Mouse (Mus musculus): ENCODE data around the gene Nxf1.

The Nxf1 gene

DNA sequence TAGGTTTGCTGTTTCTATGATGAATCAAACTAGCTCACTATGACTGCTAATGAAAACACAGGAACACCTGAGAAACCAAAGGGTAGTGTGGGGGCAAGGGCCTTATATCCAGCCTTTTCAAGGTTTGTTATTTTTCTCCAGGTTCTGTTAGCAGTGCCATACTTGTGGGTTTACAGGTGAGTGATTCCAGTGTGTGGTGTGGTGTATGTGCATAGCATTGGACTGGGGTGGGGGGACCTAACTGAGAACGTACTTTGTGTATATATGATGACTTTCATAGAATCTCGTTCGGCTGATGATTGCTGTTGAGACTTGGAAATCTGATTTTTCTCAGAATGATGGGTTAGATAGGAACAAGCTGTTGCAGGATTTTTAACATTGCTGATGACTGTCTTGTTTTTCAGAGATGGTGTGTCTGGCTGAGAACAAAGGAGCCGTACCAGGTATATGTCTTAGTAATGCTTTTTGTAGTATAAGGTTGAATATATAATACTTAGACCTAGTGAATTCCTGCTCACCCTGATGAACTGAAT lies 31.7 kb upstream of the Nxf1 start:
- WGBS: 52% methylated on average over 4 of the region's 4 CpGs

DNA sequence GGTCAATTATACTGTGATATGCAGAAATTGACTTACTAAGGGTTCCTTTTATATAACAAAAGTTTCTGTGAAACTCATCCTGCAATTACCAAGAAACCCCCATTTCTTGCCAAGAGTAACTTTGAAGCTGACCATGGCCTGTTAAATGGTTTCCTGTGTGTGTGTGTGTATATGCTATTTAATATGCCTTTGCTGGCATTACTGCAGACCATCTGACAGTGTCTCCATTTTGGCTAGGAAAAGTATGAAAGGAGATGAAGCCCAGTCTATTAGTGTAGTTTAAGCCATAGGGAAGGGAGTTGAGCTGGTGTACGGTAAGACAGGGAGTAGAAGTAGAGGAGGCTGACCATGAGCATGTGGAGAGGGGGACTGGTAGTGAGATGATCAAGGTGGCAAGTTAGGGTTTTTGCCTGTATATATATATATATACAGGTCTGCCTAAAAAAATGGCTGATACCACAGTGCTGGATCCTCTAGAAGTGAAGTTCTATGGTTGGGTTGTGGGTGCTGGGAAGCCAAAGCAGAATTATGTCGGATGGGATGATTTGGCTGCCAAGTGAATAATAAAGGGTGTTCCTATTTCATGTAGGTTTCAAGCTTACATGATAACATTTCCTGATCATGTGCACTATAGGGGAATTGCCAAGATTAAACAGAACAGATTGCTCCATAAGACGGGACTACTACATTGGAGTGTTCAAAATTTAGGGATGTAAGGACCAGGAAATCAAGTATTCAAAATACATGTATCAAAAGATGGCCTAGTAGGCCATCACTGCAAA lies 30.1 kb upstream of the Nxf1 start:
- WGBS: 37% methylated on average over 3 of the region's 3 CpGs

DNA sequence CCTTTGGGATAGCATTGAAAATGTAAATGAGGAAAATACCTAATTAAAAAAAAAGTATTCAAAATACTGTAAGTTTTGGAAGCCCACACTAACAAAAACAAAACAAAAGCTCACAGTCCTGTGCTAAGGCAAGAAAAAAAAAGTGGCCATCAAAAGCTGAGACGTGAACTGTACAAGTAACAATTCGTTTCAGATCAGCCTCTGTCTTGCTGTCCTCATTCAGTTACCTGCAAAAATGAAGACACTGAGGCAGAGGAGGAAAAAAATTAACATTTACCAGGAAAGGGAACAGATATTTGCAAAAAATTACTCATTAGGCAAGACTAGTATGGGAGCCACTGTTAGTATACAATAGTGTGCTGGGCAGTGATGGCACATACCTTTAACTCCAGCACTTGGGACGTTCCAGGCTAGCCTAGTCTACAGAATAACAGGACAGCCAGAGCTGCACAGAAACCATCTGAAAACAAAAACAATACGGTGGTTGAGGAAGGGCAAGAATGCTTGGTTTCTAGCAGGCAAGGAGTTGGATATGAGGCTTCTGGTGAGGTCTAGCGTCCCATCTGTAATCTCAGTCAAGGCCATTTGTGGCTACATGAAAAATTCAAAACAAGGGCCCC lies 29.3 kb upstream of the Nxf1 start:
- 42% methylated on average over 5 of the region's 5 CpGs for WGBS

DNA sequence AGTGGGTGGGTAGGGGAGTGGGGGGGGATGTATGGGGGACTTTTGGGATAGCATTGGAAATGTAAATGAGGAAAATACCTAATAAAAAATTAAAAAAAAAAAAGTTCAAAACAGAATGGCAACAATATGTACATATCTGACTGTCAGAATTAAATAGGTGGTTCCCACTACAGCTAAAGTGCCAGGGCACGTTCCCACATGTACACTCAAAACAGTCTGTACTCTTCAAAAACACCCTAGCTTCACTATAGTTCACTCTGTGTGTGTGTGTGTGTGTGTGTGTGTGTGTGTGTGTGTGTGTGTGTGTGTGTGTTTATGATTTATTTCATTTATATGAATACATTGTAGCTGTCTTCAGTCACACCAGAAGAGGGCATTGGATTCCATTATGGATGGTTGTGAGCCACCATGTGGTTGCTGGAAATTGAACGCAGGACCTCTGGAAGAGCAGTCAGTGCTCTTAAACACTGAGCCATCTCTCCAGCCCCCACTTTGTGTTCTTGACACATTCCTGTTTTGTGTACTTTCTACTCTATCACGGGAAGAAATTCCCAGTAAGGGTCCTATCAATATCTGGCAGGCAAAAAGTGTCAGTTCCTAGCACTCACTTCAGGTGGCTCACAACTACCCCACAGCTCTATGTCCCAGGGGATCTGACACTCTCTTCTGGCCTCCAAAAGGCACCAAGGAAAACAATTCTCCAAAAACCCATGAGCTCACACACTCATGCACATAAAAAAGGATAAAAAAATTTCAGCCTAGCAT lies 28.4 kb upstream of the Nxf1 start:
- WGBS: 60% methylated on average over 3 of the region's 3 CpGs

DNA sequence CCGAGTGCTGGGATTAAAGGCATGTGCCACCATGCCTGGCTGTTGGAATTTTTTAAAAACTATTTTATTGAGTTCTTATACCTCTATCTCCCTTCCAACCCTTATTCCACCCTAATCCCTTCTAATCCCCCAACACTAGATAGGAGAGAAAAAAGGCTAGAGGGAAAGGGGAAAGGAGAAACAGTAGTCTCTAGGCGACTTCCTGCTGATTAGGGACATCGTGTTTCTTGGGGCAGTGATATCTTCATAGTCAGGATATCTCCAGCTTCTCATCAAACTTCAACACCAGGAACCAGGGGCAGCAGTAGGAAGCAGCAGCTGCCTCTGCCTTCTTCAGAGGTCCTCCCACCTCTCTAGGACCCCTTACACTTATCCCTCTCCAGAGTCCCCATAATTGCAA lies 22.5 kb upstream of the Nxf1 start:
- WGBS: 73% methylated on average over 3 of the region's 3 CpGs

DNA sequence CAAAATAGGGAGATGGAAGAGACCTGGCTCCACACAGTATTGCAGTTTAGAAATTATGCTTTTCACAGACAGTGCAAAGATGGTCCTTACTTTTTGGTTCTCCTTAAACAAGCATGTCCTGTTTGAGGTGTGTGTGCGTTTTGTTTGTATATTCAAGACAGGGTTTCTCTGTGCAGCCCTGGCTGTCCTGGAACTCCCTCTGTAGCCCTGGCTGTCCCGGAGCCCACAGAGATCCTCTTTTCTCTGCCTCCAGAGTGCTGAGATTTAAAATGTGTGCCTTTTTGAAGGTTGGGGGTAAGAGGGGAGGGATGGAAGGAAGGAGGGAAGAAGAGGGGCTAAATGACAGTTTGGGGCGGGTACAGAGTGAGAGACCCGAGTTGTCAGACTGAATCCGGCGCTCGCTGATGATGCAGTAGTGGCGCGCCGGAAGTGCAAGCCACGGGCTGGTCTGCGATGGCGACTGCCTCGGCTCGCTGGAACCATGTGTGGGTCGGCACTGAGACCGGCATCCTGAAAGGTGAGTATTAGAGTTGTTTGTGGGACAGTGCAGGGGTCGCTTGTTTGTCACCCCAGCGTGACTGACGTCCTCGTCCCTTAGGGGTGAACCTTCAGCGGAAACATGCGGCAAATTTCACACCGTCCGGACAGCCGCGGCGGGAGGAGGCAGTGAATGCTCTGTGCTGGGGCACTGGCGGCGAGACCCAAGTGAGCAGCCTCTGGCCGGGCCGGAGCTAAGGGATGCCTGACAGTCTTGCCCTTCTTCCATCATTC lies 21.3 kb upstream of the Nxf1 start, which contains the start of gene Wdr74:
Wdr74 (plus strand) TSS at position 439 of the 771 bp plus-strand sequence.
- 1% methylated on average over 32 of the region's 32 CpGs for WGBS

DNA sequence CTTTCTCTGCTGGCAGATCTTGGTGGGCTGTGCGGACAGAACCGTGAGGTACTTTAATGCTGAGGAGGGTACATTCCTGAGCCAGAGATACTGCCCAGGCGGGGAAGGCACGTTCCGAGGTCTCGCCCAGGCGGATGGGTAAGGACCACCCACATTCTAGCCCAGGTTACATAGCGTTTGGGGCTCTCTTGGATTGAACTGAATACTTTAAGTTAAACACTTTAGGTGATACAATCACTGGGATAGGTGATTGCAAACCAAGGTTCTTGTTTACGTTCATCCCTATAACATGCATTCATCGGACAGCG lies 20.8 kb upstream of the Nxf1 start:
- 2% methylated on average over 11 of the region's 11 CpGs for WGBS

DNA sequence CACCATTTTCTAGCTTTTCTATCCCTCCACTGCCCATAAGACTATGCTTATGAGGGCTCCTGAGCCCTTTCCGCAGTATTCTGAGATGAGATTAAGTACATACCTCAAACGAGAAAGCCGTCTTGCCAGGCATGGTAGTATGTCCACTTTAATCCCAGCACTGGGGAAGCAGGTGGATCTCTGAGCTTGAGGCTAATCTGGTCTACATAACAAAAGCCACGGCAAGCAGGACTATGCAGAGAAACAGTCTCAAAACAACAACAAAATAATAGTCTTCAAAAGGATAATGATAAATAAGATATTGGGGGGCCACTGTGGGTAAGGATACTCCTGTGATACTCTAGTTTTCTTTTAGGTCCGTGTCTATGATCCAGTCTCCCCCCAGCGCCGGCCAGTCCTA lies 18.0 kb upstream of the Nxf1 start:
- WGBS: 92% methylated on average over 7 of the region's 7 CpGs

DNA sequence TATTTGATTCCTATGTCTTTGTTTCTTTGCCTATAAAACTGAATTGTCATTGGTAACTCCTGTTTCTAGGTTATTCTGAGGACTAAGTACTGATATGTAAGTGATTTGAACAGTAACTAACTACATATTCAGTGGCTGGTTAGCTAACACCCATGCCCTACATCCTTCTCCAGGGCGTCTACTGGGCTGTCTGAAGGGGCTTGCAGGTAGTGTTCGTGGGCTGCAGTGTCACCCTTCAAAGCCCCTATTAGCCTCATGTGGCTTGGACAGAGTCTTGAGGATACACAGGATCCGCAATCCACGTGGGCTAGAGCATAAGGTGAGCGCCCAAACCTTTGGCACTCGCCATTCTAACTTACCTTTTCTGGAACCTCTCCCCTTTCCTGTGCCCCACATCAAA lies 17.2 kb upstream of the Nxf1 start:
- WGBS: 91% methylated on average over 6 of the region's 6 CpGs

DNA sequence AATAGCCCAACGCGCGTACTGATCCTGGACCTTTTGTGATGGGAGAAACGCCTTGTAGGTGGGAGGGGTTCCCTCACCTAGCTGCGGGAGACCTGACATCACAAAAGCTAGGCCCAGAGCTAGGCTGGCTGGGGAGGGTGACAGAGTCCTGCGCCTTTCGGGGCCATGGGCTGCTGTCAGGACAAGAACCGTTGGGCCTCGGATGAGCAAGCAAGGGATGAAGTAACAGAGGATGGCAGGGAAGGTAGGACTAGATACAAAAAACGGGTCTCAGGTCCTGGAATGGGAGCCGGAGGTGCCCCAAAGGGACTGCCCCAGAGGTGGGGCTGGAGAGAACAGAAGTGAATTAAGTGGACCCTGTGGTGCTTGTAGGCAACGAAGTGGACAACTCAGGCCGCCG lies 16.3 kb upstream of the Nxf1 start, which contains the start of gene 1700092M07Rik:
1700092M07Rik (plus strand) TSS at position 116 of the 400 bp plus-strand sequence.
- 64% methylated on average over 14 of the region's 14 CpGs for WGBS

DNA sequence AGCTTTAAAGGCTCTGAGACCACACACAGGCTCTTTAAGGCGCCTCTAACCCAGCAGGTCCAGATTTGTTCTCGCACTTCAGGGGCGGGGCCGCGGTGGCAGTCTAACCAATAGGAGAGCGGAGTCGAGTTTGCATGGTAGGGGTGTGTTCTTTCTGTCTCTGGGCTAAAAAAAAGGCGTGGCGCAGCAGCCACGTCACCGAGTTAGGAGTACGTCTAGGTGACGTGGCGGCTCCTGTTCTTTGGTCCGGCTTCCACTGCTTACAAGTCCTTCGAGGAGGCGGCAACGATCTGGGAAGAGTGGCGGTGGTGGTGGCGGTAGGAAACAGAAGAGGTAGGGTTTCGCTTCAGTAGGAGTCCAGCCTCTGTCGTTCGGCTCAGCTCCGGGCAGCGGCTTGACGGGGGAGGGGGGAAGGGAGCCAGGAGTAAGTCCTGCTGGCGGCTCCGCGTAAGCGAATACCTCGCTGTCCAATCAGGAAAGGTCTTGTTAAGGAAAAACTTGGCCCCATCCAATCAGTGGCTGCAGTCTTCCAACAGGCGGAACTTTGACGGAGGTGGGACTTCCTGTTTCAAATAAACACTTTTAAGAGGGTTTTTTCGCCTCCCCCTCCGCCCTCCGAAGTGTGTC lies 15.5 kb upstream of the Nxf1 start, which contains the start of gene Stx5a:
Stx5a (plus strand) TSS at position 171 of the 627 bp plus-strand sequence.
- under 1% methylated on average over 36 of the region's 36 CpGs for WGBS

DNA sequence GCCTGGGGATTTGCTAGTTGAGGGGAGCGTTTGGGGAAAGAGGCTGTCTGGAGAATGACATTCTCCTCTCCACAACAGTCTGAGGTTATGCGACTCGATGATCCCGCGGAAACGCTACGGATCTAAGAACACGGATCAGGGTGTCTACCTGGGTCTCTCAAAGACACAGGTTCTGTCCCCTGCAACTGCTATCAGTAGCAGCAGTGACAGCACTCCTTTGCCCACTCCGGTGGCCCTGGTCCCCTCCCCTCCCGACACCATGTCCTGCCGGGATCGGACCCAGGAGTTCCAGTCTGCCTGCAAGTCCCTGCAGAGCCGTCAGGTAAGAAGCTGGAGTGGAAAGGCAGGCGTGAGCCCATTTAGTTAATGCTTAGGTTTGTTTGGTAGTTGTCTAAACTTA lies 14.7 kb upstream of the Nxf1 start:
- 14% methylated on average over 14 of the region's 14 CpGs for WGBS

DNA sequence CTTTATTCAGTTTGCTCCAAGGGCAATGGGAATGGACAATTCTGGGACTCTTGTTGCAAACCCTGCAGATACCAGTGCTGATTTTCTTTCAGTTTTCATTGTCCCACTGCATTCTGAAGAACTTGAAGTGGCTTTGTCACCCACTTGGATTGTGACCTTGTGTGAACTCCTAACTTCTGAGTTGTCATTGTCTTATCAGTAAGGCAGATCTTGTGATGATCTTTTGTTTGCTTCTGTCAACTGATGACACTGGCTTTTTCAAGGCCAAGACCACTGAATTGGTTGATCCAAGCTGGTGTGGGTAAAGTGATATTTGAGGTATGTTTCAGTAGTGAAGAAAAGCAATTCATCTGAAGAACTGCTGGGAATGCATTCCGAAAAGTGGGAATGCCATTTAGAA lies 11.5 kb upstream of the Nxf1 start:
- WGBS: 97% methylated on average over 1 of the region's 1 CpGs

DNA sequence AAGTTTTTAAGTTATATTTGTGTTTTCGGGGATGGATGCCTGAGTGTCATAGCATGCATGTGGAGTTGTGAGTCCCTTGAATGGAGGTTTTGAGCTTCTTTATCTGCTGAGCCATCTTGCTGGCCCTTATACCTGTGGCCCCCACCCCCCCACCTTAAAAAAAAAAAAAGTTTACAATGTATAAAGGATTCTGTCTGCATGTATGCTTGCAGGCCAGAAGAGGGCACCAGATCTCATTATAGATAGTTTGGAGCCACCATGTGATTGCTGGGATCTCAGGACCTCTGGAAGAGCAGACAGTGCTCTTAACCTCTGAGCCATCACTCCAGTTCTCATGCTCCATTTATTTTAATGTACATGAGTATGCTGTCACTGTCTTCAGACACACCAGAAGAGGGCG lies 9.5 kb upstream of the Nxf1 start:
- 66% methylated on average over 2 of the region's 2 CpGs for WGBS

DNA sequence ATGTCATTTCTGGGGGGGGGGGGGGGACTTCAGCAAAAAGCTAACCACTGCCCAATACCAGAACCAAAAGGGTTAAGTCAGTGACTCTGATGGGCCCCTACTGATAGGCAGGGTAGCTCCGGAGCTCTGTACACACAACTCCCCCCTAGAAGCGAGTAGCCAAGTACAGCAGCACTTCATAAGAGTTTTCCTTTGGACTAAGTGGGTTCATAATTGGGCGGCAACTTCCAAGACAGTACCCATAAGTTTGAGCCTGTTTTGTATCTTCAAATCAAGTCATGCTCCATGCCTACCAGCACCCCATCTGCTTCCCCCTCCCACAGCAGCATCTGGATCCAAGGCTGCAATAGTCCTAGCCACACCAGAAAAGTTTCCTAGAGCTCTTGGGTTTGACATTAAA lies 1.2 kb upstream of the Nxf1 start:
- 68% methylated on average over 3 of the region's 3 CpGs for WGBS

DNA sequence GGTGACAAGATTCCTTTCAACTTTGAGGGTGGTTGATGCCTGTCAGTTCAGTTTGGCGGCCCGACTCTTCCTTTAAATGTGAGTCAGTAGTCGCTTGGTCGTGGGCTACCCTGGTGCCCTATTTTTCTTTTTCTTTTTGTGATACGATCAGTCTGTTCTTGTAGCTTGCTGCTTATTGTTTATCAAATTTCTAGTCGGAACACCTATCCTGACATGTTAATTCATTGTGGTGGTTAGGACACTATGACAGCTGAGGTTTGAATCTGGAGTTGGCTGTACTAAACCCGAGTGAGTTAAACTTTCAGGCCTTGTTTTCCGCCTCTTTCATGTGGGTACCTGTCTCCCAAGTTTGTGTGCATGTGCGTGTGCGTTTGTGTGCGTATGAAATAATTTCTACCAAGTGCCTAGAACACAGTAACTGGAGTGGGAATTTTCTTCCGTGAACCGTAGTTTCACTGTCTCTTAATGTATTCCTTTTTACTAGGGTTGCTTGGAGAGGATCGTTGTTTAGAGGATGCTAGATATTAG lies 662 bp downstream of the Nxf1 start:
- under 1% methylated on average over 14 of the region's 14 CpGs for WGBS

DNA sequence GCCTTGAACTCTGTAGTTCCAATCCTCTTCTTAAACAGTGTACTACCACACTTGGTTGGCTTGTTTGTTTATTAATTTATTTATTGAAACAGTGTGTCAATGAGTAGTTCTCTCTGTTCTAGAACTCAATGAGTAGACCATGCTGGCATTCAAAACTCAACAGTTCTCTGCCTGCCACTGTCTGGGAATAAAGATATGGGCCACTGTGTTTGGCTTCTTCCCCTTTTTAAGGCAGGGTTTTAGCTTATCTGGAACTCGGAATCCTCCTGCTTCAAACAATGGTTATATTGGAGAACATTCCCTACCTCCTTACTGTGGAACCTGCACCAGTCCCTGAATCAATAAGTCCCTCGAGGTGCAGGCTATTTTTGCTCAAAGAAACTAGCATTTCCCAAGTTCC lies 2.0 kb downstream of the Nxf1 start:
- WGBS: 81% methylated on average over 2 of the region's 2 CpGs

DNA sequence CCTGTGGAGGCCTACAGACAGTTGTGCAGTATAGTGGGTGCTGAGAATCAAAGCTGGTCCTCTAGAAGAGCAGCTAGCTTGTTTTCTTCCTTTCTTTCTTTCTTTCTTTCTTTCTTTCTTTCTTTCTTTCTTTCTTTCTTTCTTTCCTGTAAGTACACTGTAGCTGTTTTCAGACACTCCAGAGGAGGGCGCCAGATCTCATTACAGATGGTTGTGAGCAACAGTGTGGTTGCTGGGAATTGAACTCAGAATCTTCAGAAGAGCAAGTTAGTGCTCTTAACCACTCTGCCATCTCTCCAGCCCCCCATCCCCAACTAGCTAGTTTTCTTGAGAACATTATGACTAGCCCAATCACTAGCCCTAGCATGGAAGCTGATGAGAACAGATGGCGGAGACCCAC lies 3.9 kb downstream of the Nxf1 start:
- 98% methylated on average over 2 of the region's 2 CpGs for WGBS

DNA sequence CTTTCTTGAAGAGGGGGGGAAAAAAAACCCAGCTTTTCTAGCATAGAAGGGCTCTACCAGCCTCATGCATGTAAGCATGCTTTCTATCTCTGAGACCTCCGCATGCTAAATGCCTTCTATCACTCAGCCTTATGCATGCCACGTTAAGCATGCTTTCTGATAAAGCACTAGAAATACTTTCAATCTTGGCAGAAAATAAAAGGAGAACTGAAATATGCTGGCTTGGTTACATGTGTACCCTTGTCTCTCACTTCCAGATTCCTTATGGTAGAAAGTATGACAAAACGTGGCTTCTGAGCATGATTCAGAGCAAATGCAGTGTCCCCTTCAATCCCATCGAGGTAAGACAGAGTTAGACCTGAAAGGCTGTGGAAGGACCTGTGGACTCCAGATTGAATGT lies 6.4 kb downstream of the Nxf1 start:
- WGBS: 68% methylated on average over 4 of the region's 4 CpGs

DNA sequence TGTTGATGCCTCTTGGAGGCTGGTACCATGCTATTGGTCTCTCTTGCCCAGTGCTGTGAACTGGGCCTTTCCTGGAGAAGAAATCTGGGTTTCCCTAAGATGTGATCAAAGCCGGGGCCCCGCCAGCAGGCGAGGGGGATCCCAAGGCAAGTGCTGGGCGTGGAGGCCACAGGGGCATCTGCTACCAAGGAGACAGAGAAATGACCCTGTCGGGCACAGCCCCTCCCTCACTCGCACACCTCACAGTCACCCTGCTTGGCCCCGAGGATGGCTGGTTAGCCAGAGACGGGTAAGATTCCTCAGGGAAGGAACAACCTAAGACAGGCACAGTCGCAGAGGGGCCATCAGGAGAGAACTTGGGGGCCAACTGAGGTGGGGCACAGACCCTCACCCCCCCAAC lies 8.7 kb downstream of the Nxf1 start:
- 97% methylated on average over 9 of the region's 9 CpGs for WGBS
